Mouse (Mus musculus) lung, adult 2 months (tissue): ENCODE data around the gene Gstm6.

Experiments used
- CTCF ChIP-seq: fragments of 200-500 bp; IDR thresholded peaks from 2 replicates; pipeline ENCODE4 v1.5.1; 2011; ENCODE audit warnings: mild to moderate bottlenecking, low read length, control low read depth; ENCODE audit not compliant: insufficient read depth
- POLR2A ChIP-seq: fragments of 200-500 bp; IDR thresholded peaks from 2 replicates; pipeline ENCODE4 v1.6.1; 2011; ENCODE audit warnings: low read depth, mild to moderate bottlenecking, control low read depth, low read length, borderline replicate concordance; ENCODE audit errors: extremely low read depth

DNA sequence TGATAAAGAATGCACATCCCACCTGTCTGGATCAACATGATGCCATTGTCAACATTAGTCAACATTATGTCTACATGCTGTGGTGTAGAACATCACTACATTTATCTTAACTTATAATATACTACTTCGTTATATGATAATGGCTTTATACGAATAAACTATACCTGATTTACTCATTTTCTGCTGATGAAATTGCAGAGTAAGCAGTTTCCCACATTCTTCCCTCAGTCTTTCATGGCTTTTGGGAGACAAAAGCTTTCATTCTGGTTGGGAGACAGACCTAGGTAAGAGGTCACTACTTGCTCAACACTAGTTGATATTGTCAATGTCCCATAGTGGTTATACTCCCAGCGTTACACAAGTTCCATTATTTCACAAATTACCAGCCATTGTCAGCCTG lies 18.2 kb downstream of the Gstm6 start:
- TF ChIP-seq CTCF (no peak), POLR2A (no peak)
